Mouse (Mus musculus) embryo, embryonic 9.5 days (tissue): ENCODE data around the gene Ralgapa2.
A peak's percentile ranks its signal among the peaks of the same experiment; 100 is the strongest.
"Not testable (repeated sequence)": the region's sequence is repeated elsewhere in the genome, so short reads cannot be mapped to it uniquely, and the experiment has no call there.

Experiments
- DNase-seq: peaks from one replicate; pipeline ENCODE4 v3.0.0-alpha.2; 2017; ENCODE audit errors: extremely low spot score

Ralgapa2 gene

GRCm38 (mm10) chr2:146498298-146498697 is 13.8 kb downstream of the Ralgapa2 start:
- DNase-seq, result no peak

DNA sequence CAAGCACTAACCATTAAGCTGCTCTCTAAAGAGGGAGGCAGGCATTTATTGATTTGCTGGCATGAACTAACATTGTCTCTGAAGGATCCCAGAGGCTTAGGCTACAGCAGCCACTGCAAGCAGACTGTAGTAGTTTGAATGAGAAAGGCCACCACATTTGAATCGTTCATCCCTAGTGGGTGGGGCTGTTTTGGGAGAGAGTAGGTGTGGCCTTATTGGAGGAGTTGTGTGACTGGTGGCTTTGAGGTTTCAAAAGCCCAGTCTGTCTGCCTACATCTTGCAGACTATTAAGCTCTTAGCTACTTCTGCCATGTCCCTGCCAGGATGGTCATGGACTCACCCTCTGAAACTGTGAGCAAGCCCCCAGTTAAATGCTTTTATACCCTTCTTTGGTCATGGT is 15.1 kb downstream of the Ralgapa2 start:
- DNase-seq, result no peak

- DNase-seq, result no peak
Observed at GRCm38 (mm10) chr2:146495781-146496180, 16.4 kb downstream of the Ralgapa2 start.

DNA sequence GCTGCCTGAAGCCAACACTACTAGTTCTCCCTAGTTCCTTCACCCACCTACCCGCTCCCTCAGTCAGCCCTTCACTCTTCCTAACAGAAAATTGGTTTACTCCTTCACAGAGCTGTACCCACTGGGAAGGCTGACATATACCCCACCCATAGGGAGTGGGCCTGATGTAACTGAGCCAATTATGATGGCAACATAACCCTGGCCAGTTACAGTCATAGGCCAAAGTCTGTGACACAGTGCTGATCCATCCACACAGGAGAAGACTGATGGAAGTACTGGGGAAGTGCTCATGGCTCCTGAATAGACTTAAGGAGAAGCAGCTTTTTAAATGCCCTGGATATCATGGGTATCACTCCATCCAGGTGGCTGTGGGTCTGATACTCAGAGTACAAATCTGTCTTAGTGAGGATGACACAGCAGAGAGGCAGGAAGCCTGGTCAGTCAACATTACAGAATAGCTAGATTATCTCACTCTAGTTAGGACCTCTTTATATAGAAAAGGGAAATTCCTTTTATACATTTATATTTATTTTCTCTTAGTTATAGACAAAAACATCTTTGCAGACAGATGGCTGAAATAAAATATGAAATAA is 18.7 kb downstream of the Ralgapa2 start:
- DNase-seq, result no peak

- no peak for DNase-seq
Observed at GRCm38 (mm10) chr2:146491830-146492610, 20.1 kb downstream of the Ralgapa2 start.

DNA sequence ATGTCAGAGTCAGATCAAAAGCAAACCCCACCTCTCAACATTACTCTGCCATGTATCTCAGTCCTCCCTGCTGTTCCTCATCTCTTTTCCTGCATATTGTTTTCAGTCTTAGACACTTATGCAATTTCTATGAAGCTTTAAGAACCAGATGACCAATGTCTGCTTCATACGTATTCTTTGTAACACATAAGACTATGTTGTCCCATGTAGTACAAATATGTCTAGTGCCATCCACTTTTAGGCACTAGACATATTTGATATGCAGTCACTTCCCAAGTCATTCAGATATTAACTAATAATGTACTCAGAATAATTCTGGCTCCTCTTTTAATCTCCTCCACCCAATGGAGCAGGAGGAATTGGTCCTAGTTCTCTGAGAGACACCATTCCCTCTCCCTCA is 21.2 kb downstream of the Ralgapa2 start:
- no peak for DNase-seq

- no peak for DNase-seq
Observed at GRCm38 (mm10) chr2:146488291-146488690, 23.9 kb downstream of the Ralgapa2 start.

DNA sequence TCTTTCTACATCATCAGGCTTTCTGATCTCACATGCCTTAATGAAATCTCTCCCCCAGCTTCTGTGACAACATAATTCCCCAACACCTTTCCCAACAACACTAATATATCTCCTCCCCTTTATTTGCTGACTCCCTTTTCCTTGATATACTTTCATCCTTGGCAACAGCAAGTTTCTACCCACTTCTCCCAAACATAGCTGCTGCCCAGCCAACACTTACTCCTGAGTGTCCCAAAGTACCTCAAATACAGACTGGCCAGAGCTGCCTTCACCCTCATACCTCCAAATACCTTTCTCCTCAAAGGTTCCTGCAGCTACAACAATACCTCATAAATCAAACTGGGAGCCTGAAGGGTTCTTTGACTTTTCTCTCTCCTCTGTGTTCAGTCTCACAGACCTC is 29.3 kb downstream of the Ralgapa2 start:
- DNase-seq, result no peak

GRCm38 (mm10) chr2:146477491-146477890 is 34.7 kb downstream of the Ralgapa2 start:
- no peak for DNase-seq

DNA sequence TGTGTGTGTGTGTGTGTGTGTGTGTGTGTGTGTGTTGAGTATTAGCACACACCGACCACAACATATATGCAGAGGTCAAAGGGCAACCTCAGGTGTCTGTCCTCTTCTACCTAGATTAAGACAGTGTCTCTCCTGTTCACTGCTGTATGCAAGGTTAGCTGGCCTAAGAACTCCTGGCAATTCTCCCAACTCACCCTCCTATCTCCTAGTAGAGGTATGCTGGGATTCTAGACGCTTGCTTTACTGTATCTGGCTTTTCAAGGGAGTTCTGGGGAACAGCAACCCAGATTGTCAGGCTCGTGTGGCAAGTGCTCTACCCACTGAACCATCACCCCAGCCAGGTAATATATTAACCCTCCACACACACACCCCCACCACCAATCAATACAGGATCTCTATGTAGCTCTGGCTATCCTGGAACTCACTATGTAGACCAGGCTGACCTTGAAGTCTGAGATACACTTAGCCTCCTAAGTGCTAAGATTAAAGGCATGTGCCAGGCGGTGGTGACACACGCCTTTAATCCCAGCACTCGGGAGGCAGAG is 35.6 kb downstream of the Ralgapa2 start:
- no peak for DNase-seq

- no peak for DNase-seq
Observed at GRCm38 (mm10) chr2:146476001-146476400, 36.1 kb downstream of the Ralgapa2 start.

- DNase-seq, result no peak
Observed at GRCm38 (mm10) chr2:146470947-146471346, 41.2 kb downstream of the Ralgapa2 start.

DNA sequence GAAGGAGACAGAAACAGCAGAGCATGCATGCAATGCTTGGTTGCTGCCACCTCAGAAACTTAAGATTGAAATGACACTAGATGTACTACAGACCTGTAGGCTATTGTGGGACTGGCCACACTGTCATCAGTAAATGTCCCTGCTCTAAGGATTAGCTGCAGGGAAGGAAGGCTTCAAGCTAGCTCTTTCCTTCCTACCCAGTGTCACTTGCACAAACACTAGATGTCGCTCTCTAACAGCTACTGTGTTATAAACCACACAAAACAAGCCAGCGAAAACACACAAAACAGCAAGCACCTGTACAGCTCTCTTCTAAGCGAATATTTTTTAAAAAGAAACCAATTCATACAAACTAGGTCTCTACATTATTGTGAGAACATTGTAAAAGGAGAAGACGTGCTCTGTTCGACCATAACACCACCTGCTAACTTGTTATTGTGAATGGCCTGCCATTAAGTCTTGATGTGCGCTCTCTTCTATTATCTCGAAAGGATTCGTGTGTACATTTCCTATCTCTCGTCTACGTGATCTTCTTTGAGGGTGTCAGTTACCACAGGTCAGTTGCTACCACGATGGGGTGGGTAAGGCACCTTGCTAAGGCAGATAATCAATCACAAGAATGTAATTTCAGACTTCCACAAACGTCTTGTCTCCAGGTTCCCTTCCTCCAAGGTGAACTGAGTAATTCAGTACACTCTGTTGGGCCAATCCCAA is 42.3 kb downstream of the Ralgapa2 start:
- DNase-seq, result peak; percentile 14

DNA sequence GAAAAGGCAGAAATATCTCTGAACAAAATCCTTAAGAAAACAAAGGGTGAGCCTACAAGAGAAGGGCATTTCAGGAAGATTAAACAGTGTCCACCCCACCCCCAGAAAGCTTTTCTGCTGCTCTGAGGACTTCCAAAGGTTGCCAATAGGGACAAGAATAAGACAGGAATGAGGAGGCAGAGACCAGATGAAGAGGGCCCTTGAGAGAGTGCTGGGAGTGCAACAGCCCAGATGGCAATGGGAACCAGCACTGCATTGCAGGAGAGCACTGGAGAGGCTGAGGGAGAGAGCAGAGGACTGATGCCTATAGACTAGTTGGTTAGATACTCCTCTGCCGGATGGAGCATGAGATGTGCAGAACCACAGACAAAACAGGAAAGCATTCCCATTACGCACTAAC is 43.2 kb downstream of the Ralgapa2 start:
- DNase-seq, result no peak

GRCm38 (mm10) chr2:146468016-146468415 is 44.1 kb downstream of the Ralgapa2 start:
- DNase-seq, result no peak

DNA sequence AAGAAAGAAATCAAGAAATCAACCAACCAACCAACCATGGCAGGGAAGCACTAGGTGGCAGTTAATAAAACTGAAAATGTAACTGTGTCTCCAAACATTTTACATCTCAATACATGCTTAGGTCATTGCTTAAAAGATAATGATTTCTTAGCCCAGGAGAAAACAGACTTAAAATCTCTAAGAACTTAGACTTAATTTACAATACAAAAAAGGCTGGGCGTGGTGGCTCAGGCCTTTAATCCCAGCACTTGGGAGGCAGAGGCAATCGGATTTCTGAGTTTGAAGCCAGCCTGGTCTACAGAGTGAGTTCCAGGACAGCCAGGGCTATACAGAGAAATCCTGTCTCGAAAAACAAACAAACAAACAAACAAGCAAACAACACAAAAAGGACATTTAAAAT is 45.3 kb downstream of the Ralgapa2 start:
- not testable (repeated sequence) for DNase-seq

- no peak for DNase-seq
Observed at GRCm38 (mm10) chr2:146457494-146457893, 54.6 kb downstream of the Ralgapa2 start.

DNA sequence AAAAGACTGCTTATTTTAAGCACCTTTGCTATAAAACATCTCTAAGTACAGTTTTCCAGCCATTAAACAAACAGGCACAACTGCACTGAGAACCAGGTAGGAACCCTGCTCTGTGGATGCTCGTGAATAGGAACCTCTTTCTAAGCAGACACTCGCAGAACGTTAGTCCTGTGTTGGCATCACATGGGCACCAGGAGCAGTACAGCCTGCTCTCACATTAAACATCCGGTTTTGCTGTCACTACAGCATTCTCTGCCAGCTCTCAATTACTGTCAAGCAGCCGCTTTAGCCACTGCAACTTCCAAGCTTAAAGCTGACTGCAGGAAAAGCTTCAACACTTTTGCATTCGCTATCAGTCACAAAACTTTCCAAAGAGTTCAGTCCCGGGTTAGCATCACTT is 55.5 kb downstream of the Ralgapa2 start:
- DNase-seq, result no peak

DNA sequence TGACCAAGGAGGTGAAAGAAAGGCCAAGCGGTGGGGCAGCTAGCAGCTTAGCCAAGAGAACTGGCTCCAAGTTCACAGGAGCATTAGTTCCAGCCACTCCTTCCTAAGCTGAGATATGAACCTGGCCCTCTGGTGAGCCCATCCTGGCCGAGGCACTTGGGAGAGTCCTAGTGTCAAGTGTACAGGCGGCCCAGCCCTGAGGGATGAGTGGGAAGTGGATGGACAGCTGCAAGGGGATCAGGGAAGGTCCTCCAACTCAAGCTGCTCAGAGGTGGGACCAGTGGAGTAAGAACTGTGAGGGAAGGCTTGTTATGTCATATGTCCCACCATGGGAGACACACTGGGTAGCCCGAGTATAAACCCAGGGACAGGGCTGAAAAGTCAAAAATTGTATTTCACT is 56.1 kb downstream of the Ralgapa2 start:
- DNase-seq, result no peak

- no peak for DNase-seq
Observed at GRCm38 (mm10) chr2:146444009-146444408, 68.1 kb downstream of the Ralgapa2 start.

DNA sequence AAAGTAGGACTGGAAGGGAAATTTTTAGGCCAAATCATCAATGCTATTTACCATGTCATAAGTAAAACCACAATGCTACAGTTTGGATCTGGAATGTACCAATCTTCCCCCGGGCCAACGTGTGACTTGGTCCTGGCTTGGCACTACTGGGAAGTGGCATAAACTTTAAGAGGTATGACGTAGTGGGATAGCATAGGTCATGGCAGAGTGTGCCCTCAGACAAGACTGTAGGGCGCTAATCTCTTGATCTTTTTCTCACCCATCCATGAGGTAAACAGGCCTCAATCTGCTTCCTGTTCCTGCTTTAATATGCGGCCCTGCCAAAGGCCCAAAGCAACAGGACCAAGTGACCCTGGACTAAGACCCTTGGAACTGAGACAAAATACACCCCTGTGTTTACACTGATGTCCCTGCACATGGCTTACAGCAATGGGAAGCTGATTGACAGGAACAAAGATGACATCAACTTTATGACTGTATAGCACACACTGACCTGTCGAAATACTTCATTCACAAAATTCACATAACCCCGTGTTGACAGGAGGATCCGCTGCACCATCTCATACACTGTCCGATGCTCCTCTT is 68.8 kb downstream of the Ralgapa2 start:
- DNase-seq, result no peak

DNA sequence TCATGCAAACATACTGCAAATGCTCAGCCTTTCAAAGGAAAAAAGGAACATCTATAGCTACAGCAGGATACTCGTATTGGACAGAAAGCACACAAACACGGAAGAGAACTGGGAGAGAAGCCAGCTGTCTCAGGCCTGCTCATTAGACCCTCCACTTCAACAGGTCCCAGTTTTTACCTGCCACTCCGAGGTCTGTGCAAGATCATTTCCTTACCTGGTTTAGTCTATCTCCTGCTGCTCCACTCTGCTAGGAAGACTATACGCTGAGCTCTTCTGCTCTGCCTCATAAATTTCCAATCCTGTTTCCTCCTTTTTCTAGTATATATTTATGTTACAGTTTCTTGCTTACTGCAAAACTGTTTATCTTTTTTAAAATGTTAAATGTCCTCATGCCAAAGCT is 70.4 kb downstream of the Ralgapa2 start:
- DNase-seq, result no peak
